ENCODE assay signal across 19 mouse cellular contexts in genomic region chr16:85071248-85071647, GRCm38 (mm10).
A peak's percentile ranks its signal among the peaks of the same experiment; 100 is the strongest.
DNase-seq lines count a peak whose midpoint lies in the region; ATAC-seq and TF ChIP-seq lines count a peak whose summit lies in the region.
"Had no signal": no experiment of that assay in that cellular context is flagged by ENCODE, and none has a peak within 500 bp of the region (broad histone marks: within the 10 kb centered on the region; RNA-seq: fewer than 3 reads in every experiment).

No protein-coding gene starts in this region.

- H3K36me3 ChIP-seq in liver, embryonic 15.5 days (replicated peaks): no peaks in the 10 kb centered on the region
- H3K36me3 ChIP-seq in liver, postnatal 0 days (replicated peaks; ENCODE audit: insufficient read depth, low read length): no peaks in the 10 kb centered on the region; the same call in 1 of the 2 replicates
- H3K36me3 ChIP-seq: intestine, embryonic 15.5 days had no signal

- no peaks in the 10 kb centered on the region for H3K9me3 ChIP-seq in liver, embryonic 15.5 days (replicated peaks)
- no peaks in the 10 kb centered on the region for H3K9me3 ChIP-seq in liver, postnatal 0 days (ENCODE audit: low read length)
- H3K9me3 ChIP-seq: hindbrain, embryonic 15.5 days; intestine, embryonic 15.5 days; limb, embryonic 10.5 days; midbrain, embryonic 10.5 days; neural tube, embryonic 12.5 days had no signal

- H3K4me3 ChIP-seq in liver, embryonic 15.5 days (replicated peaks): no peak overlapping the region
- no peak overlapping the region for H3K4me3 ChIP-seq in liver, postnatal 0 days (ENCODE audit: low read depth, low read length)
- H3K4me3 ChIP-seq: hindbrain, embryonic 15.5 days; intestine, embryonic 15.5 days; limb, embryonic 10.5 days; midbrain, embryonic 10.5 days; neural tube, embryonic 12.5 days had no signal

- ATAC-seq in liver, embryonic 15.5 days (ENCODE audit: insufficient read depth): no peak
- no peak for ATAC-seq in liver, postnatal 0 days
- ATAC-seq: intestine, embryonic 15.5 days had no signal

- H3K4me1 ChIP-seq in liver, embryonic 15.5 days (replicated peaks): no peaks in the 10 kb centered on the region
- peaks cover 5% of the 10 kb centered on the region for H3K4me1 ChIP-seq in liver, postnatal 0 days (ENCODE audit: insufficient read depth)
- H3K4me1 ChIP-seq: intestine, embryonic 15.5 days; limb, embryonic 10.5 days had no signal

- H3K27ac ChIP-seq in liver, embryonic 15.5 days (replicated peaks): 0 out of 2 replicates have a peak overlapping the region, but pooled peaks have one; percentile 3
- H3K27ac ChIP-seq in liver, postnatal 0 days (ENCODE audit: low read depth): no peak overlapping the region
- H3K27ac ChIP-seq: hindbrain, embryonic 15.5 days; intestine, embryonic 15.5 days; limb, embryonic 10.5 days; midbrain, embryonic 10.5 days; neural tube, embryonic 12.5 days; stomach, postnatal 0 days had no signal

- WGBS in liver, embryonic 15.5 days (ENCODE audit: insufficient replicate concordance): 72% methylated on average over 1 of the region's 1 CpGs
- 86% methylated on average over 1 of the region's 1 CpGs for WGBS in liver, postnatal 0 days (ENCODE audit: insufficient replicate concordance)

- no peak for TF ChIP-seq EP300 in liver, postnatal 0 days (IDR thresholded peaks at IDR 0.05; ENCODE audit: low read depth)

- H3K9ac ChIP-seq in liver, embryonic 15.5 days: no peak overlapping the region
- H3K9ac ChIP-seq in liver, postnatal 0 days (replicated peaks): no peak overlapping the region
- H3K9ac ChIP-seq: hindbrain, embryonic 15.5 days; intestine, embryonic 15.5 days; neural tube, embryonic 12.5 days had no signal

- no peak overlapping the region for H3K4me2 ChIP-seq in liver, embryonic 15.5 days
- H3K4me2 ChIP-seq in liver, postnatal 0 days (ENCODE audit: low read depth, low read length): no peak overlapping the region
- H3K4me2 ChIP-seq: hindbrain, embryonic 15.5 days; intestine, embryonic 15.5 days; neural tube, embryonic 12.5 days had no signal

- TF ChIP-seq CTCF in liver, postnatal 0 days (IDR thresholded peaks at IDR 0.05; ENCODE audit: low read depth): no peak

- DNase-seq in liver, postnatal 0 days: no peak
- DNase-seq in kidney, adult 9 months: peak; percentile 76
- peak; percentile 56 to 76 for DNase-seq in kidney, postnatal 25 days
- DNase-seq in frontal cortex, postnatal 14 days (ENCODE audit: low spot score in 2 of 2): no peak
- DNase-seq in urinary bladder, postnatal 25 days (ENCODE audit: low spot score): no peak
- no peak for DNase-seq in layer of hippocampus, adult 11-12 months (ENCODE audit: low spot score)
- DNase-seq: adrenal gland, adult 2 months; cerebellum, adult 11 months; cerebellum, postnatal 14 days; embryo, embryonic 11 days; heart, postnatal 4 days; lung, adult 2 months had no signal

- no peaks in the 10 kb centered on the region for H3K27me3 ChIP-seq in liver, embryonic 15.5 days
- no peaks in the 10 kb centered on the region for H3K27me3 ChIP-seq in liver, postnatal 0 days (ENCODE audit: insufficient read depth, low read length)
- H3K27me3 ChIP-seq: hindbrain, embryonic 15.5 days; intestine, embryonic 15.5 days; neural tube, embryonic 12.5 days had no signal

Comparison
In these comparisons a context has a peak if more than half of its experiments do, and no peak if none do; other contexts are left out.
1. DNase-seq: peak in kidney, adult 9 months (single experiment) and kidney, postnatal 25 days (2 of 2); none in liver, postnatal 0 days (single experiment), frontal cortex, postnatal 14 days (0 of 2), urinary bladder, postnatal 25 days (single experiment) and layer of hippocampus, adult 11-12 months (single experiment).